Mouse (Mus musculus) kidney, embryonic 15.5 days (tissue): ENCODE measurements at regions not wholly inside any gene's neighbourhood (a gene's known extent, or its start where the extent isn't known, plus 50 kb on each side); places are given as distances from the start of the nearest gene placed in this dataset.

ENCODE experiments used
- ATAC-seq: fragments of 200-750 bp; cut with Nextera tagmentation; replicated peaks from 2 replicates; pipeline ENCODE4 v1.8.0; 2017; ENCODE audit warnings: moderate TSS enrichment; ENCODE audit not compliant: low FRiP score
- H3K27ac ChIP-seq: fragments of 300-500 bp; sonication (generic); 2 replicates; pipeline ENCODE4 v1.5.1; 2015; ENCODE audit warnings: mild to moderate bottlenecking, inconsistent platforms
- H3K27me3 ChIP-seq: fragments of 300-500 bp; sonication (generic); 2 replicates; pipeline ENCODE4 v1.6.1; 2015; ENCODE audit warnings: inconsistent platforms
- H3K36me3 ChIP-seq: fragments of 300-500 bp; sonication (generic); 2 replicates; pipeline ENCODE4 v1.6.1; 2015; ENCODE audit warnings: inconsistent platforms
- H3K4me1 ChIP-seq: fragments of 300-500 bp; sonication (generic); 2 replicates; pipeline ENCODE4 v1.6.1; 2015; ENCODE audit warnings: inconsistent platforms
- H3K4me2 ChIP-seq: fragments of 300-500 bp; sonication (generic); 2 replicates; pipeline ENCODE4 v1.6.1; 2015; ENCODE audit warnings: moderate library complexity, mild to moderate bottlenecking, inconsistent platforms
- H3K4me3 ChIP-seq: fragments of 300-500 bp; sonication (generic); replicated peaks from 2 replicates; pipeline ENCODE4 v1.5.1; 2015; ENCODE audit warnings: mild to moderate bottlenecking, inconsistent platforms
- H3K9ac ChIP-seq: fragments of 300-500 bp; sonication (generic); 2 replicates; pipeline ENCODE4 v1.6.1; 2015; ENCODE audit warnings: mild to moderate bottlenecking, inconsistent platforms
- H3K9me3 ChIP-seq: fragments of 300-500 bp; sonication (generic); replicated peaks from 2 replicates; pipeline ENCODE4 v1.6.1; 2016; ENCODE audit warnings: inconsistent platforms
- WGBS: fragments of 180-500 bp; shearing (Covaris S2); methylation state at CpG from one replicate; pipeline ENCODE4 v1.1.7; 2015; ENCODE audit warnings: mixed read lengths; 5-methylcytosine and 5-hydroxymethylcytosine counted together

DNA sequence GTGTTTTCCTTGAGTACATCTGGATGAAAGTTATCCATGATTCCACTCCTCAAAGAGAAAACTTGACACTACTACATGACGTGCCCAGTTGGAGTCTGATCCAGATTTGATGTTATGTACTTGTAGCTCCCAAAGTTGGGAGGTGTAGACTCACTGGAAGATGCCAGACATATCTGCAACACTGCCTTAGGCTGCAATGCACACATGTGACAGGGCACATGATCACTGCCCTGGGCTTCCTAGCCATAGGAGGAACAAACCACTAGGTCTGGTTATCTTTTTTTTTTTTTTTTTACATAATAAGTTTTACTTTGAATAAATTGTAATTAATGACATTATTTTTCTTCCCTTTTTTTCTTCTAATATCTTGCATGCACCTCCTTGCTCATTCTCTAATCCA, 185.4 kb downstream of the Fam43a start:
- ATAC-seq: no peak
- WGBS: 81% methylated on average over 1 of the region's 1 CpGs
- Histone ChIP-seq H3K36me3 (no peaks in the 10 kb centered on the region), H3K9ac (no peak overlapping the region), H3K4me1 (peaks cover 19% of the 10 kb centered on the region), H3K9me3 (no peaks in the 10 kb centered on the region), H3K4me2 (no peak overlapping the region), H3K27me3 (no peaks in the 10 kb centered on the region), H3K4me3 (no peak overlapping the region), H3K27ac (no peak overlapping the region)

DNA sequence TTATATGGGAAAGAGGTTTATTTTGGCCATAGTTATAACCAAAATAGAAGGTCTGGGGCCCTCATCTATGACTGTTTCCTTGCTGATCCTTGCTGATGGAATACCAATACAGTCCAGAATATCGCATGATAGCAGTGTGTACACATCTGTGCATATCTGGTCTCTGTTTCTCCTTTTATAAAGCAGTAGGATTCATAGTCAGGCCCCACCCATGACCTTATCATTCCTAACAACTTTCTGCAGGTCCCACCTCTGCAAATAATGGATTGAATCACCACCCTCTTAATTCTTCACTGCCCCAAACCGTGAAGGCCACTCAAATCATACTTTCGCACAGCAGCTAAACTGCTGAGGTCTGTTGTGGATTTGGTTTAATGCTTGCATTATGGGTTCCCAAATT, 186.5 kb downstream of the Fam43a start:
- ATAC-seq: no peak
- Histone ChIP-seq H3K4me3 (no peak overlapping the region), H3K9me3 (no peaks in the 10 kb centered on the region), H3K9ac (no peak overlapping the region), H3K4me1 (peaks cover 31% of the 10 kb centered on the region), H3K4me2 (no peak overlapping the region), H3K27me3 (no peaks in the 10 kb centered on the region), H3K36me3 (no peaks in the 10 kb centered on the region), H3K27ac (no peak overlapping the region)
- 95% methylated on average over 3 of the region's 3 CpGs for WGBS

DNA sequence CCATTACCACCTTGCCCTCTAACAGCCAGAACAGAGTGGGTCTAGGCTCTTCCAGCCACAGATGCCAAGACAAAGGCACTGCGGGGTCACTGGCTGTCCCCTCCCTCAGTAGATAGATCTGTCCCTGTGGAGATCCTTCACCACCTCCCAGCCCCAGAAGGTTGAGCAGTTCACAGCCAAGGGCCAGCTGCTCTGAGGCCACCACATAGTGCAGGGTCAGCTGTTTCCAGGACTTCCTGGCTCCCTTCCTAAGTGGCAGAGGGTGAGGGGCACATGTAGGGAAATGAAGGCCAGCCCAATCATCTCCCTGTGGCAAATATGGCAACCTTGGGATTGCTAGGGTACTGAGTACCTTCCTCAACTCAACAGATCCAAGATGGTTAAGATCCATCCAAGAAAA, 187.8 kb downstream of the Fam43a start:
- Histone ChIP-seq H3K36me3 (no peaks in the 10 kb centered on the region), H3K27me3 (no peaks in the 10 kb centered on the region), H3K4me1 (peaks cover 40% of the 10 kb centered on the region), H3K4me3 (no peak overlapping the region), H3K27ac (no peak overlapping the region), H3K9ac (no peak overlapping the region), H3K4me2 (no peak overlapping the region), H3K9me3 (no peaks in the 10 kb centered on the region)
- ATAC-seq: no peak
- WGBS: 82% methylated on average over 1 of the region's 1 CpGs

- peaks cover 44% of the 10 kb centered on the region for H3K4me1 ChIP-seq
- WGBS: 77% methylated on average over 11 of the region's 11 CpGs
- no peaks in the 10 kb centered on the region for H3K27me3 ChIP-seq
- ATAC-seq: no peak
- H3K4me3 ChIP-seq: no peak overlapping the region
- H3K27ac ChIP-seq: no peak overlapping the region
- H3K4me2 ChIP-seq: no peak overlapping the region
- no peaks in the 10 kb centered on the region for H3K9me3 ChIP-seq
- no peak overlapping the region for H3K9ac ChIP-seq
- no peaks in the 10 kb centered on the region for H3K36me3 ChIP-seq
Measured at GRCm38 (mm10) chr16:30788321-30788781, 188.8 kb downstream of the Fam43a start.

DNA sequence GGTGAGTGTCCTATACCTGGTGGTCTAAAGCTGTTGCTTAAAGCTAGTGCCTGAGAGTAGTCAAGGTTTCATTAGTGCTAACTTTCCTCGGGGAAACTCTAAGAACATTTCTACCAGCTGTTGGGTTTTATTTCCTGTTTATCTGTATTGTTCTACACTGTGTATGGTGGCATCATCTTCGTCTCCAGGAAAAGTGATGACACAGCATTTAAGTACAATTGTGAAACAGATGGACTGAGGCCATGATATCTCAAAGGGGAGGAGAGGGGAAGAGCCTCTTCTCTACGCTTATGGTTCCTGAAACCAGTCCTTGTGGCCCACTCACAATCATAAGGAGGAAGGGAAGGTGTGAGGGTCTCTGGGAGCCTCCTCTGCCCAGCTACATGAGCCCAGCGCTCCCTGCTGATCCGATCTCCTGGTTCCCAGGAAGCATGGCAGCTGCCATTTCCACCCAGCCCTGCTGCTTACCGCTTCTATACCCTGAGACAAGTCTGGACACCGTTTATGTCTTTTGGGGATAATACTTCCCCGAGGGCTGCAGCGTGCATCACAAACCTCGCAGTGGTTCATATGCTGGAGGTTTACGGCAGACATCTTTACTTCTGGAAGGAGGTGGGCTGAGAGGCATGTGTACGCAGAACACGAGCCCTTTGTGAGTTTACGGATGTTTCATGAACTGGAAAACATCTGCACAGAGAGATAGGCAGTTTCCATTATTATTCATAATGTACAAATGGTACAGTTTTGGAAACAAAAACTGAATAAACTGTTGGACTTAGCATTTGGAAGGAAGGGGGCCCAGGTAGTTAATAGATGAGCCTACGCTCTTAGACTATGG, 189.6 kb downstream of the Fam43a start:
- no peak for ATAC-seq
- Histone ChIP-seq H3K4me3 (no peak overlapping the region), H3K4me2 (no peak overlapping the region), H3K9me3 (no peaks in the 10 kb centered on the region), H3K27ac (no peak overlapping the region; the same call in 1 of the 2 replicates), H3K36me3 (no peaks in the 10 kb centered on the region), H3K4me1 (peaks cover 44% of the 10 kb centered on the region), H3K27me3 (no peaks in the 10 kb centered on the region), H3K9ac (no peak overlapping the region)
- 86% methylated on average over 15 of the region's 15 CpGs for WGBS

- WGBS: 45% methylated on average over 3 of the region's 3 CpGs
Measured at GRCm38 (mm10) chr16:30790036-30790435, 190.5 kb downstream of the Fam43a start.

DNA sequence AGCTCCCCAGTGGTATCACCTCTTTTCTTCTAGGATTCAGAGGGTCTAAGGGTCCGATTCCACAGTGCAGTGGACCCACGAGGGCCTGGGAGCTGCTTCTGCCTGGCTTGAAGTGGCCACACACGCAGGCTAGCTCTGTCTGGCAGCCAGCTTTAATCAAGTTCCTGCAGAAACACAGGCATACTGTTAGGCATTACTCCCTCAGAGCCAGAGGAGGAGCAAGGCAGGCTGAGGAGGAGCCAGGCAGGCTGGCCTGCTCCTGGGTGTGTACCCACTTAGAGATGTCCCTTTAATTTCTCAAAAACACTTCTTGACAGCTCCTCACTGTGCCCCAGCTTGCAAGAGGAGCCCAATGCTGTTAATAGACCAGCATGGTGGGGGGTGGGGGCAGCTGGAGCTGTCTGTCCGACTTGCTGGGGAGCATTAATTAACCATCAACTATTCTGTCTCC, 191.1 kb downstream of the Fam43a start:
- peak; percentile 65 for ATAC-seq
- Histone ChIP-seq H3K4me2 (no peak overlapping the region), H3K9me3 (no peaks in the 10 kb centered on the region), H3K4me1 (peaks cover 44% of the 10 kb centered on the region), H3K36me3 (no peaks in the 10 kb centered on the region), H3K4me3 (no peak overlapping the region), H3K27ac (peak overlapping the region; percentile 80), H3K9ac (no peak overlapping the region), H3K27me3 (no peaks in the 10 kb centered on the region)
- 29% methylated on average over 4 of the region's 4 CpGs for WGBS

More at GRCm38 (mm10) chr16:30790036-30790435, 190.5 kb downstream of the Fam43a start:
- Histone ChIP-seq H3K9ac (no peak overlapping the region), H3K27ac (peak overlapping the region; percentile 80), H3K27me3 (no peaks in the 10 kb centered on the region), H3K4me1 (peaks cover 44% of the 10 kb centered on the region), H3K4me3 (no peak overlapping the region), H3K4me2 (no peak overlapping the region), H3K36me3 (no peaks in the 10 kb centered on the region), H3K9me3 (no peaks in the 10 kb centered on the region)
- 0 out of 2 replicates have a peak, but pooled peaks have one; percentile 22 for ATAC-seq

DNA sequence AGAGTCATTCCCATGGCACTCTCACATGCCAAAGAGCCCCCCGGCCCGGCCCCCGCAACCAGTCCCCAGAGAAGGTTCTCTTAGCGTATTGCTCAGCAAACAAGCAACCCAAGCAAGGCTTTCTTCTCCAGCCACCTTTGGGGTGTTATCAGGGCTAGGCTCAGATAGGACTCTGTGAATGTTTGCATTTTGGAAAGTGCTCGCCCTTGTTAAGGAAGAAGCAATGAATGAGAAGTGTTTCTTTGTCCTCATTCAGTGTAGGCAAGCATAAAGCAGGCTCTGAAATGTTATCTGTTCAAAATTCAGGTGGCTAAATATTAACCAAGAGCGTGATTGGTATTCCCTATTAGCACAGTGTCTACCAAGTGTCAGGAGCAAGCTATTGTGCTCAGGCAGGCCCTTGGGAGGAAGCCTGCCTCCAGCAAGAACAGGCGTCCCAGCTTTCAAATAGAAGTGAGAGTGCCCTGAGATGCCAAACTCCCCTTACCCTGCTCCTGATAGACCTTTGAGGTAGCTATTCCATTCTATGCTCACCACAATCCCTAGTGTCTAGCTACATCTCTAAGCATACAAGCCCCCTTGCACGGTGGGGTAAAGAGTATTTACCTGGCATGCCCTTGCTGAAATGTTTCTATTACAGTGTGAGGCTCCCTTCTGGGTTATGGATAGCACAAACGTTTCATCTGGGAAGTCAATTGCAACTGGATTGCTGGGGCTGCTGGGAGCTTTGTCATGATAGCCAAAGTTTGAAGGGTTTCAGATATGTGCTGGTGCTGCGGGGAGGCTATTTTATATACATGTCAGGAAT, 191.7 kb downstream of the Fam43a start:
- H3K27ac ChIP-seq: peak overlapping the region; percentile 80
- no peak overlapping the region for H3K4me2 ChIP-seq
- H3K4me1 ChIP-seq: peaks cover 47% of the 10 kb centered on the region
- 73% methylated on average over 10 of the region's 10 CpGs for WGBS
- no peak overlapping the region for H3K4me3 ChIP-seq
- H3K9me3 ChIP-seq: no peaks in the 10 kb centered on the region
- no peak overlapping the region for H3K9ac ChIP-seq
- no peaks in the 10 kb centered on the region for H3K36me3 ChIP-seq
- H3K27me3 ChIP-seq: no peaks in the 10 kb centered on the region
- no peak for ATAC-seq

DNA sequence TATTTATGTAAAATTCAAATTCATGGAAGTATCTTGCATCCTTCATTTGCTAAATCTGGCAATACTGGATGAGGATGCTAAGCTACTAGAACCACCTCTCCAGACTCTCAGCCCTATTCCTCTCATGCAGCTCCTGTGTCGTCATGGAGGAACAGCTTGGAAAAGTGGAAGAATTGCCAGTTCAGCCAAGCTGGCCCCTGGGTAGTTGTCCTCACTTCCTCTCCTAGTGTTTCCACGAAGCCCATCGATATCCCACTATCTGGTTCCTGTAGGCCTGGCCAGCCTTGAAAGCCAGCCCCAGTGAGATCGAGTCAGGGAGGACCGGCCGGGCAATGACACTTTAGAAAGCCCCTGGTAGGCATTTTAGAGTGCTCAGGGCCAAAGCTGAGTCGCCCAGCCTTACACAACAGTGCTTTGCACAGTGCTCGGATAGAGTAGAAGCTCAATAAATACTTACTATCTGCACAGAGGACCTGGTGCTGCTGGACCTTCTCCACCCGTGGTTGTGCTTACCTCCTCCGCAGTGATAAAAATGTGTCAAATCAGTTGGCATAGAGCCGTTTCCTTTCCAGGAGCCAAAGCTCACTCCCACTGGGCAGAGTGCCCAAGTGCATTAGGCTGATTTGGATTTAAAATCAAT, 193.3 kb downstream of the Fam43a start:
- Histone ChIP-seq H3K9ac (no peak overlapping the region), H3K4me2 (no peak overlapping the region), H3K4me1 (peaks cover 43% of the 10 kb centered on the region), H3K27me3 (no peaks in the 10 kb centered on the region), H3K9me3 (no peaks in the 10 kb centered on the region), H3K4me3 (no peak overlapping the region), H3K36me3 (no peaks in the 10 kb centered on the region), H3K27ac (no peak overlapping the region)
- 67% methylated on average over 11 of the region's 11 CpGs for WGBS
- no peak for ATAC-seq

DNA sequence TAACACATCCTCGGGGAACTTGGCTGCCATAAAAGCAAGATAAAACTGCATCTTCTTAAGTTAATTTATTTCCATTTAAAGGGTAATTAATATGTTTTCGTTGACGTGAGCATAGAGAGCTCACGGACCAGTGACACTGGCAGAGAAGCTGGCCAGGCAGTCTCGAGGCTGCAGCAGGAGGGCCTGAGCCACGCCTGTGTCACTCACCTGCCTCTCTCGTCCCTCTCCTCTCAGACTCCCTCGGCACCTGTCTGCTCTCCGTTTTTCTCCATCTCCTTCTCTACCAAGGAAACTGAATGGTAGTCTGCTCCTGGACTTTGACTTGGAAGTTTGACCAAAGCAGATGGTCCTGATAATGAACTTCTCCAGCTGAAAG, 193.8 kb downstream of the Fam43a start:
- H3K27ac ChIP-seq: no peak overlapping the region
- no peaks in the 10 kb centered on the region for H3K9me3 ChIP-seq
- 44% methylated on average over 9 of the region's 9 CpGs for WGBS
- H3K36me3 ChIP-seq: no peaks in the 10 kb centered on the region
- ATAC-seq: no peak
- no peak overlapping the region for H3K4me3 ChIP-seq
- no peaks in the 10 kb centered on the region for H3K27me3 ChIP-seq
- H3K4me2 ChIP-seq: no peak overlapping the region
- H3K4me1 ChIP-seq: peaks cover 44% of the 10 kb centered on the region
- no peak overlapping the region for H3K9ac ChIP-seq

DNA sequence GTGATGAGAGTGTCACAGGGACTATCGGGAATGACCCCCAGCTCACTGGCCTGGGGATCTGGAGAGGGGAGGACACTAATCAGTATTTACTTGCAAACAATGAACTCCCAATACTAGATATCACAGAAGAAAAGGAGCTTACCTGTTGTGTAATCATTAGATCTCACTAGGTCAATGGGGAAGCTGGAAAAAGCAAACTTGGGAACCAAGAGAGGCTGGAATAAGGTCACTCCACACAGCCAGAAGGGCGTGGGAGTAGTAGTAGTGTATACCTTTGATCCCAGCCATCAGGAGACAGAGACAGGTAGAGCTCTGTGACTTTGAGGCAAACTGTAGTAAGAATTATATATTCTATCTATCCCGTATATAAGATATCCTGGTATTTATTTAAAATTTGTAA, 194.3 kb downstream of the Fam43a start:
- Histone ChIP-seq H3K27ac (no peak overlapping the region), H3K9me3 (no peaks in the 10 kb centered on the region), H3K27me3 (no peaks in the 10 kb centered on the region), H3K4me1 (peaks cover 45% of the 10 kb centered on the region), H3K36me3 (no peaks in the 10 kb centered on the region), H3K4me2 (no peak overlapping the region), H3K4me3 (no peak overlapping the region), H3K9ac (no peak overlapping the region)
- ATAC-seq: no peak
- 93% methylated on average over 3 of the region's 3 CpGs for WGBS

DNA sequence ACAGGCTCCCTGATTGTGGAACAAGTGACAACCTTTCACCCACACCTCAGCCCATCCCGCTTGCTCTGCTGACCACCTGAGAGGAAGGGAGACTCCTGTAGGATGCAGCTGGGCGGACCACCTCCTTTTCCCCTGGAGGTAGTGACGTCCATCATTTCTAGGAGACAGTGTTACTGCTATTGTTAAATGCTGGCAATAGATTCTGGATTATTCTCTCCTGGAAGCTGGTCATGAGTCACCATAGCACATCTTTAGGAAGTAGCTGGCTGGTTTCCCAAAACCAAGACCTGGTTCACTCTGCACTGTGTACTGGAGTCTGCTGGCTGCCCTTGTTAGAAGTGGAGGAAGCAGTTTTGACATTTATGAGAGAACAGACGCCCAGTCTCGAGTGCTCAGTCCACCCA, 196.0 kb downstream of the Fam43a start:
- no peak for ATAC-seq
- H3K27ac ChIP-seq: peak overlapping the region; percentile 28; the same call in 1 of the 2 replicates
- H3K36me3 ChIP-seq: no peaks in the 10 kb centered on the region
- no peak overlapping the region for H3K9ac ChIP-seq
- H3K4me1 ChIP-seq: peaks cover 44% of the 10 kb centered on the region
- H3K4me2 ChIP-seq: no peak overlapping the region
- no peaks in the 10 kb centered on the region for H3K27me3 ChIP-seq
- 54% methylated on average over 5 of the region's 5 CpGs for WGBS
- H3K4me3 ChIP-seq: no peak overlapping the region
- H3K9me3 ChIP-seq: no peaks in the 10 kb centered on the region
